Mouse (Mus musculus) midbrain, embryonic 14.5 days (tissue): ENCODE data around the gene Defb11. TPM values are rescaled to one million over a fixed set of nuclear protein-coding genes. Genes with fewer than 3 reads are reported as not detected.
"Not testable (repeated sequence)": the region's sequence is repeated elsewhere in the genome, so short reads cannot be mapped to it uniquely, and the experiment has no call there.

Experiments used
- ATAC-seq: fragments of 200-750 bp; cut with Nextera tagmentation; 2 replicates; pipeline ENCODE4 v1.8.0; 2017; ENCODE audit warnings: moderate number of reproducible peaks, moderate library complexity; ENCODE audit not compliant: low FRiP score, low TSS enrichment
- DNase-seq: peaks from one replicate; pipeline ENCODE4 v3.0.0-alpha.2; 2015
- H3K27ac ChIP-seq: fragments of 300-500 bp; sonication (generic); replicated peaks from 2 replicates; pipeline ENCODE4 v1.5.1; 2014; ENCODE audit warnings: mild to moderate bottlenecking, low read depth, low read length, moderate library complexity
- H3K27me3 ChIP-seq: fragments of 300-500 bp; sonication (generic); 2 replicates; pipeline ENCODE4 v1.6.1; 2014; ENCODE audit warnings: low read length, control low read depth, mixed read lengths; ENCODE audit not compliant: control insufficient read depth, insufficient read depth
- H3K36me3 ChIP-seq: fragments of 300-500 bp; sonication (generic); 2 replicates; pipeline ENCODE4 v1.6.1; 2014; ENCODE audit warnings: low read length, control low read depth; ENCODE audit not compliant: control insufficient read depth, insufficient read depth
- H3K4me1 ChIP-seq: fragments of 300-500 bp; sonication (generic); 2 replicates; pipeline ENCODE4 v1.6.1; 2014; ENCODE audit warnings: mild to moderate bottlenecking, antibody characterized with exemption, low read length, control low read depth; ENCODE audit not compliant: control insufficient read depth, insufficient read depth
- H3K4me2 ChIP-seq: fragments of 300-500 bp; sonication (generic); 2 replicates; pipeline ENCODE4 v1.6.1; 2014; ENCODE audit warnings: mild to moderate bottlenecking, low read length, moderate library complexity
- H3K4me3 ChIP-seq: fragments of 300-500 bp; sonication (generic); replicated peaks from 2 replicates; pipeline ENCODE4 v1.5.1; 2014; ENCODE audit warnings: low read depth, low read length
- H3K9ac ChIP-seq: fragments of 300-500 bp; sonication (generic); replicated peaks from 2 replicates; pipeline ENCODE4 v1.6.1; 2014; ENCODE audit warnings: mild to moderate bottlenecking, low read length, moderate library complexity
- H3K9me3 ChIP-seq: fragments of 300-500 bp; sonication (generic); 2 replicates; pipeline ENCODE4 v1.6.1; 2016; ENCODE audit warnings: low read length, control low read depth, mixed read lengths; ENCODE audit not compliant: control insufficient read depth
- WGBS: fragments of 180-500 bp; shearing (Covaris S2); extraction: QIAGEN DNeasy Blood & Tissue Kit; methylation state at CpG from one replicate; pipeline ENCODE4 v1.1.7; 2014; 5-methylcytosine and 5-hydroxymethylcytosine counted together
- polyA plus RNA-seq: library from polyadenylated mRNA; unstranded; fragments of >200 nt; fragmentation: Nextera tagmentation; extraction: Ambion mirVana; gene quantifications from 2 replicates; pipeline ENCODE4 v1.2.1, GENCODE M21; 2014

Defb11 gene
- polyA plus RNA-seq, 1 experiment from 2014 or later: 2.4 TPM

GRCm38 (mm10) chr8:21911931-21912330 lies 5.7 kb upstream of the Defb11 start:
- Histone ChIP-seq H3K36me3 (no peaks in the 10 kb centered on the region), H3K4me3 (no peak overlapping the region), H3K27me3 (no peaks in the 10 kb centered on the region), H3K27ac (no peak overlapping the region), H3K9me3 (no peaks in the 10 kb centered on the region), H3K9ac (no peak overlapping the region), H3K4me2 (no peak overlapping the region), H3K4me1 (no peaks in the 10 kb centered on the region)
- 5% methylated on average over 1 of the region's 1 CpGs for WGBS
- ATAC-seq (no peak), DNase-seq (no peak)

DNA sequence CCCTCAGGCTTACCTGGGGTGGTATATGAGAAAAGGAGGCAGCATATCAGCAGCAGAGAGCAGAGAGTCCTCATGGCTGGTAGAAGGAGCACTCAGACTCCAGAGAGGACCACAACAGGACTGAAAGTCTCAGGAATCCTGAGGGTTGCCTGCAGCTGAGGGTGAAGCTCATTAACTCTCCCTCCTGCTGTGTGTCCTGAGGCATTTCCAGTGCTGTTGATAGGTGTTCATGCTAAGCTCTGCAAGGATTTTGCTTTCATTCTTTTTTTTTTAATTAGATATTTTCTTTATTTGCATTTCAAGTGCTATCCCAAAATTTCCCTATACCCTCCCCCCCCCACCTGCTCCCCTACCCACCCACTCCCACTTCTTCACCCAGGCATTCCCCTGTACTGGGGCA lies 20.9 kb downstream of the Defb11 start, which contains the start of gene Defb9:
TSS of gene Defb9 (minus strand) at position 101 of the 400 bp plus-strand sequence.
- DNase-seq, H3K27me3 ChIP-seq, H3K36me3 ChIP-seq, ATAC-seq, H3K4me2 ChIP-seq, H3K27ac ChIP-seq, H3K9me3 ChIP-seq, H3K4me1 ChIP-seq, H3K9ac ChIP-seq, H3K4me3 ChIP-seq: not testable (repeated sequence)

DNA sequence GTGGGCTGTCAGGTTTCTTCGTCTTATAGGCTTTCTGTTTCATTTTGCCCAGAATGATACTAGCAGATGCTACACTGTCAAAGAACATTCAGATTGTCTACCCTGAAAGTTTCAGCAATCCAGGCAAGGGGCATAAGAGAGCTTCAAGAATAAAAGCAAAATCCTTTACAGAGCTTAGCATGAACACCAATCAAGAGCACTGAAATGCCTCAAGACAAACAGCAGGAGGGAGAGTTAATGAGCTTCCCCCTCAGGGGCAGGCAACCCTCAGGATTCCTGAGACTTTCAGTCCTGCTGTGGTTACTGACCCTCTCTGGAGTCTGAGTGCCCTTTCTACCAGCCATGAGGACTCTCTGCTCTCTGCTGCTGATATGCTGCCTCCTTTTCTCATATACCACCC lies 47.6 kb downstream of the Defb11 start, which contains the start of gene Defb10:
TSS of gene Defb10 (plus strand) at position 316 of the 400 bp plus-strand sequence.
- not testable (repeated sequence) for H3K4me2 ChIP-seq, H3K27ac ChIP-seq, H3K27me3 ChIP-seq, H3K4me1 ChIP-seq, H3K36me3 ChIP-seq, H3K9ac ChIP-seq, ATAC-seq, H3K4me3 ChIP-seq, DNase-seq, H3K9me3 ChIP-seq
- WGBS: 26% methylated on average over 1 of the region's 1 CpGs

Other genes with a start within 250 kb of the Defb11 start
- not detected in 2 replicates for gene Defa34, start 240.6 kb downstream of the Defb11 start, polyA plus RNA-seq
- not detected in 2 replicates for gene AY761184, start 202.8 kb downstream of the Defb11 start, polyA plus RNA-seq
- gene Defa24, start 171.9 kb downstream of the Defb11 start, polyA plus RNA-seq: not detected in 2 replicates
- not detected in 2 replicates for gene Defb50, start 82.9 kb downstream of the Defb11 start, polyA plus RNA-seq
- gene Defb2, start 66.5 kb downstream of the Defb11 start, polyA plus RNA-seq: not detected in 2 replicates
- gene Defb10, start 47.5 kb downstream of the Defb11 start, polyA plus RNA-seq: not detected in 2 replicates
- gene Defb9, start 21.0 kb downstream of the Defb11 start, polyA plus RNA-seq: not detected in 2 replicates
- not detected in 2 replicates for gene Defb15, start 26.3 kb upstream of the Defb11 start, polyA plus RNA-seq
- gene Defb35, start 31.9 kb upstream of the Defb11 start, polyA plus RNA-seq: not detected in 2 replicates
- not detected in 2 replicates for gene Defb13, start 40.4 kb upstream of the Defb11 start, polyA plus RNA-seq
- gene Fam90a1a, start 52.3 kb upstream of the Defb11 start, polyA plus RNA-seq: not detected in 2 replicates
- not detected in 2 replicates for gene Ccdc70, start 63.4 kb upstream of the Defb11 start, polyA plus RNA-seq
- 1.5 TPM in 2 replicates for gene Atp7b, start 153.9 kb upstream of the Defb11 start, polyA plus RNA-seq
- gene Alg11, start 154.3 kb upstream of the Defb11 start, polyA plus RNA-seq: 27.0 and 37.3 TPM in 2 replicates
- gene Nek5, start 218.6 kb upstream of the Defb11 start, polyA plus RNA-seq: 0.28 and 0.49 TPM in 2 replicates